Mouse (Mus musculus): ENCODE results near the gene Tmem88.

DNA sequence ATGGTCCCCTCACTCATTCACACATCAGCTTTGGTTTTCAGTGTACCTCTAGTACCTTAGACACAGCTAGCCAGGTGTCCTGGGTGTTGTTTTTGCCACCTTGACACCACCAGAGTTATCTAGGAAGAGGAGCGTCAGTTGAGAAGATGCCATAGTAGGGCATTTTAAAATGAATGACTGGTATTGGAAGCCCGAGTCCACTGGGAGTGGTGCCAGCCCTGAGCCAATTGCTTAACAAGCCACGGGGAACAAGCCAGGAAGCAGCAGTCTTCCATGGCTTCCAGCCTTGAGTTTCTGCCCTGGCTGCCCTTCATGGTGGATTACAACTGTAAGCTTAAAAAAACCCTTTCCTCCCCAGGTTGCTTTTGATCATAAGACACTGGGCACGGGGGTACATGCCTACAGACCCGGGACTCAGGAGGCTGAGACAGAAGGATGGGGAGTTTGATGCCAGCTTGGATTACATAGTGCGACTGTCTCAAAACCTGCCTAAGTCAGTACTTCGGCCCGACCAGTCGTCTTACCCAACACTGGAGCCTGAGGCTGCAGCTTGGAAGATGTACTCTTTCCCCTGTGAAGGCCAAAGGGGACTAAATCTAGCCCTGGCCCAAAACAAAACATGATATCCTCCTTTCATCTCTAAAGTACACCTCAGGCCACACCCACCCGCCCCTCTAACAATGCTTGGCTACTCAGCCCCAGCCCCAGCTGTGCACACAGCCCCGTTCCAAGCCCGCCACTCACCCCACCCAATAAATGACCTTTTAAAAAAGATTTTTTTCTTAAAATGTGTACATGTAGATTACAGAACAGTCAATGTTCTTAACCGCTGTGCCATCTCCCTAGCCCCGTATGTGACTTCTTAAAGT lies 8.3 kb downstream of the Tmem88 start:
- no peak for TF ChIP-seq CTCF (IDR thresholded peaks at IDR 0.05; ENCODE audit: low read depth)
- no peak for TF ChIP-seq EP300 (IDR thresholded peaks at IDR 0.05; ENCODE audit: low read depth)
